Mouse (Mus musculus) limb, embryonic 11.5 days (tissue): ENCODE results near the gene Wsb2. TPM values are rescaled to one million over a fixed set of nuclear protein-coding genes. Genes with fewer than 3 reads are reported as not detected.
A peak's percentile ranks its signal among the peaks of the same experiment; 100 is the strongest.

Experiments used
- ATAC-seq: fragments of 200-750 bp; cut with Nextera tagmentation; 2 replicates; pipeline ENCODE4 v1.8.0; 2017; ENCODE audit warnings: low read depth; ENCODE audit not compliant: insufficient number of reproducible peaks, low FRiP score, low TSS enrichment
- DNase-seq: peaks from one replicate; pipeline ENCODE4 v3.0.0-alpha.2; 2015; ENCODE audit warnings: low spot score
- H3K27ac ChIP-seq: fragments of 300-500 bp; sonication (generic); replicated peaks from 2 replicates; pipeline ENCODE4 v1.5.1; 2014; ENCODE audit warnings: low read depth, mild to moderate bottlenecking, low read length
- H3K27me3 ChIP-seq: fragments of 300-500 bp; sonication (generic); 2 replicates; pipeline ENCODE4 v1.6.1; 2014; ENCODE audit warnings: mild to moderate bottlenecking, low read length, mixed read lengths; ENCODE audit not compliant: control insufficient read depth, insufficient read depth
- H3K36me3 ChIP-seq: fragments of 300-500 bp; sonication (generic); 2 replicates; pipeline ENCODE4 v1.6.1; 2014; ENCODE audit warnings: mild to moderate bottlenecking, low read length, moderate library complexity, mixed read lengths; ENCODE audit not compliant: control insufficient read depth, insufficient read depth
- H3K4me1 ChIP-seq: fragments of 300-500 bp; sonication (generic); 2 replicates; pipeline ENCODE4 v1.6.1; 2014; ENCODE audit warnings: low read length, mixed read lengths; ENCODE audit not compliant: control insufficient read depth, insufficient read depth
- H3K4me2 ChIP-seq: fragments of 300-500 bp; sonication (generic); 2 replicates; pipeline ENCODE4 v1.6.1; 2014; ENCODE audit warnings: low read depth, mild to moderate bottlenecking, moderate library complexity; ENCODE audit not compliant: severe bottlenecking
- H3K4me3 ChIP-seq: fragments of 300-500 bp; sonication (generic); 2 replicates; pipeline ENCODE4 v1.5.1; 2014; ENCODE audit warnings: low read depth, low read length
- H3K9ac ChIP-seq: fragments of 300-500 bp; sonication (generic); 2 replicates; pipeline ENCODE4 v1.6.1; 2014; ENCODE audit warnings: mild to moderate bottlenecking, low read length
- H3K9me3 ChIP-seq: fragments of 300-500 bp; sonication (generic); 2 replicates; pipeline ENCODE4 v1.6.1; 2016; ENCODE audit warnings: low read length; ENCODE audit not compliant: control insufficient read depth
- WGBS: fragments of 180-500 bp; shearing (Covaris S2); extraction: QIAGEN DNeasy Blood & Tissue Kit; methylation state at CpG from one replicate; pipeline ENCODE4 v1.1.7; 2014; 5-methylcytosine and 5-hydroxymethylcytosine counted together
- polyA plus RNA-seq: library from polyadenylated mRNA; unstranded; fragments of >200 nt; fragmentation: Nextera tagmentation; extraction: Ambion mirVana; gene quantifications from 2 replicates; pipeline ENCODE4 v1.2.1, GENCODE M21; 2014

Gene Wsb2
- polyA plus RNA-seq, 1 experiment from 2014 or later = 43.0 TPM

- Histone ChIP-seq H3K9ac (no peak overlapping the region), H3K4me3 (no peak overlapping the region), H3K27ac (no peak overlapping the region), H3K9me3 (no peaks in the 10 kb centered on the region), H3K4me1 (0 out of 2 replicates have a peak, but pooled peaks cover 5% of the 10 kb centered on the region), H3K27me3 (no peaks in the 10 kb centered on the region), H3K36me3 (no peaks in the 10 kb centered on the region), H3K4me2 (no peak overlapping the region)
- DNase-seq (no peak), ATAC-seq (no peak; the same call in 1 of the 2 replicates)
- WGBS = 98% methylated on average over 2 of the region's 2 CpGs
Measured at GRCm38 (mm10) chr5:117347838-117348237, 9.3 kb upstream of the Wsb2 start.

GRCm38 (mm10) chr5:117348279-117348678, 8.8 kb upstream of the Wsb2 start:
- 24% methylated on average over 19 of the region's 19 CpGs for WGBS
- Histone ChIP-seq H3K36me3 (no peaks in the 10 kb centered on the region), H3K27me3 (no peaks in the 10 kb centered on the region), H3K9me3 (no peaks in the 10 kb centered on the region), H3K9ac (no peak overlapping the region), H3K4me1 (0 out of 2 replicates have a peak, but pooled peaks cover 5% of the 10 kb centered on the region), H3K27ac (no peak overlapping the region), H3K4me3 (no peak overlapping the region), H3K4me2 (no peak overlapping the region)
- peak; percentile 63 for DNase-seq
- ATAC-seq = no peak

GRCm38 (mm10) chr5:117354121-117354520, 3.0 kb upstream of the Wsb2 start:
- H3K4me1 ChIP-seq = no peaks in the 10 kb centered on the region
- no peak overlapping the region for H3K27ac ChIP-seq
- 78% methylated on average over 8 of the region's 8 CpGs for WGBS
- ATAC-seq (no peak), DNase-seq (no peak)
- no peaks in the 10 kb centered on the region for H3K9me3 ChIP-seq
- no peaks in the 10 kb centered on the region for H3K27me3 ChIP-seq
- no peak overlapping the region for H3K4me3 ChIP-seq
- no peak overlapping the region for H3K4me2 ChIP-seq
- H3K9ac ChIP-seq = no peak overlapping the region
- no peaks in the 10 kb centered on the region for H3K36me3 ChIP-seq

GRCm38 (mm10) chr5:117355648-117356303, 1.3 kb upstream of the Wsb2 start:
- Histone ChIP-seq H3K4me2 (peak overlapping the region; percentile 93), H3K9ac (no peak overlapping the region), H3K36me3 (no peaks in the 10 kb centered on the region), H3K4me1 (peaks cover 13% of the 10 kb centered on the region), H3K4me3 (peak overlapping the region; percentile 94; the same call in 1 of the 2 replicates), H3K9me3 (no peaks in the 10 kb centered on the region), H3K27me3 (no peaks in the 10 kb centered on the region), H3K27ac (no peak overlapping the region)
- 50% methylated on average over 14 of the region's 14 CpGs for WGBS
- no peak for ATAC-seq
- DNase-seq = no peak

- Histone ChIP-seq H3K4me3 (peak overlapping the region; percentile 94), H3K27ac (peak overlapping the region; percentile 69), H3K36me3 (no peaks in the 10 kb centered on the region), H3K9ac (peak overlapping the region; percentile 68), H3K27me3 (no peaks in the 10 kb centered on the region), H3K9me3 (no peaks in the 10 kb centered on the region), H3K4me2 (peak overlapping the region; percentile 93), H3K4me1 (peaks cover 13% of the 10 kb centered on the region)
- peak; percentile 63 for DNase-seq
- under 1% methylated on average over 24 of the region's 24 CpGs for WGBS
- ATAC-seq = peak; percentile 64; the same call in 1 of the 2 replicates
Measured at GRCm38 (mm10) chr5:117356365-117357128, 557 bp upstream of the Wsb2 start.

- Histone ChIP-seq H3K4me3 (peak overlapping the region; percentile 94), H3K9ac (peak overlapping the region; percentile 68), H3K9me3 (no peaks in the 10 kb centered on the region), H3K27me3 (no peaks in the 10 kb centered on the region), H3K36me3 (no peaks in the 10 kb centered on the region), H3K4me1 (peaks cover 13% of the 10 kb centered on the region), H3K27ac (peak overlapping the region; percentile 69), H3K4me2 (peak overlapping the region; percentile 93)
- ATAC-seq = peak; percentile 28; the same call in 1 of the 2 replicates
- WGBS = 2% methylated on average over 38 of the region's 49 CpGs
- DNase-seq = peak; percentile 62
Measured at GRCm38 (mm10) chr5:117357478-117358247, 559 bp downstream of the Wsb2 start.

GRCm38 (mm10) chr5:117358248-117358630, 1.1 kb downstream of the Wsb2 start:
- ATAC-seq = no peak
- WGBS = 11% methylated on average over 6 of the region's 6 CpGs
- Histone ChIP-seq H3K4me3 (peak overlapping the region; percentile 94), H3K27me3 (no peaks in the 10 kb centered on the region), H3K9ac (peak overlapping the region; percentile 68; the same call in 1 of the 2 replicates), H3K36me3 (no peaks in the 10 kb centered on the region), H3K4me1 (peaks cover 13% of the 10 kb centered on the region), H3K27ac (no peak overlapping the region), H3K4me2 (peak overlapping the region; percentile 93), H3K9me3 (no peaks in the 10 kb centered on the region)
- no peak for DNase-seq

GRCm38 (mm10) chr5:117358725-117359124, 1.6 kb downstream of the Wsb2 start:
- ATAC-seq (no peak), DNase-seq (peak; percentile 76)
- peaks cover 13% of the 10 kb centered on the region for H3K4me1 ChIP-seq
- H3K27ac ChIP-seq = no peak overlapping the region
- no peaks in the 10 kb centered on the region for H3K36me3 ChIP-seq
- no peak overlapping the region; the same call in 1 of the 2 replicates for H3K4me2 ChIP-seq
- H3K4me3 ChIP-seq = no peak overlapping the region
- H3K27me3 ChIP-seq = no peaks in the 10 kb centered on the region
- WGBS = 34% methylated on average over 11 of the region's 11 CpGs
- H3K9me3 ChIP-seq = no peaks in the 10 kb centered on the region
- H3K9ac ChIP-seq = no peak overlapping the region
